In the genomic region with DNA sequence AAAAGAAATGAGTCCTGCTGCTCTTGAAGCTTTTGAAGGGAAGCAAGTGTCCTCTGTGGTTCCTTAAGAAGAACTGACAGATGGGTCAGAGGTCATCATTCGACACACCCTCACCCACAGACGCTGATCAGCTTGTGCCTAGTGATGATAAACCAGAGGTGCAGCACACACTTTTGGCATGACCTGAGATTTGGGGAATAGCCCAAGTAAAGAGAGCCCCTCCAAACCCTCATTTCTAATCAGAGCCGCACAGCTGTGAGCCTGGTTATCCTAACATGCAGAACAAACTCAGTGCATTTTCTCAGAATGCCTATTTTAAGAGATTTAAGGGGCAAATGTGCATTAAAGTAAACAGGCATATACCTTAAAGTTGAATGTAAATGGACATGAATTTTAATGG, we compare ENCODE assay signal across 16 mouse cellular contexts.
"Had no signal": no experiment of that assay in that cellular context is flagged by ENCODE, and none has a peak within 500 bp of the region (broad histone marks: within the 10 kb centered on the region; RNA-seq: fewer than 3 reads in every experiment).

No protein-coding gene starts in this region.

- DNase-seq: heart, postnatal 10 days; heart, postnatal 14 days; heart, postnatal 36 days; heart, postnatal 4 days; kidney, adult 11 months; kidney, adult 18-20 months; kidney, adult 2 months; kidney, adult 8-10 months; kidney, adult 9 months; kidney, postnatal 10 days; kidney, postnatal 14 days; kidney, postnatal 25 days; kidney, postnatal 36 days; kidney, postnatal 4 days; layer of hippocampus, adult 9-11 months; layer of hippocampus, postnatal 36 days had no signal
